Mouse (Mus musculus) bone marrow, adult 2 months (tissue): ENCODE results near the gene Zfp335.

ENCODE experiments used
- CTCF ChIP-seq: fragments of 200-500 bp; IDR thresholded peaks from 2 replicates; pipeline ENCODE4 v1.5.1; 2011; ENCODE audit warnings: low read length, control low read depth; ENCODE audit not compliant: control insufficient read depth, insufficient read depth
- POLR2A ChIP-seq: fragments of 200-500 bp; IDR thresholded peaks from 2 replicates; pipeline ENCODE4 v1.6.1; 2011; ENCODE audit warnings: low read depth, mild to moderate bottlenecking, control low read depth, low read length, borderline replicate concordance; ENCODE audit not compliant: control insufficient read depth

GRCm38 (mm10) chr2:164873621-164874020, 37.9 kb downstream of the Zfp335 start:
- TF ChIP-seq CTCF (no peak), POLR2A (no peak)
